Mouse (Mus musculus) cerebellum, adult 2 months (tissue): ENCODE results near the gene Foxd2. TPM values are rescaled to one million over a fixed set of nuclear protein-coding genes. Genes with fewer than 3 reads are reported as not detected.

ENCODE experiments used
- DNase-seq, 2 experiments: peaks; one replicate each; pipeline ENCODE4 v3.0.0; 2021
- H3K27ac ChIP-seq: fragments of 200-500 bp; 2 replicates; pipeline ENCODE4 v1.5.1; 2012; ENCODE audit warnings: low read length, control low read depth, inconsistent platforms; ENCODE audit not compliant: insufficient read depth
- H3K27me3 ChIP-seq: fragments of 200-500 bp; 2 replicates; pipeline ENCODE4 v1.6.1; 2012; ENCODE audit warnings: inconsistent platforms, mild to moderate bottlenecking, low read length, moderate library complexity; ENCODE audit not compliant: control insufficient read depth, insufficient read depth
- H3K4me1 ChIP-seq: fragments of 200-500 bp; 2 replicates; pipeline ENCODE4 v1.6.1; 2011; ENCODE audit warnings: low read length; ENCODE audit not compliant: control insufficient read depth, insufficient read depth
- H3K4me3 ChIP-seq: fragments of 200-500 bp; replicated peaks from 2 replicates; pipeline ENCODE3; 2011; ENCODE audit warnings: mild to moderate bottlenecking, low read depth, low read length, control low read depth; ENCODE audit not compliant: insufficient read depth
- CTCF ChIP-seq: fragments of 200-500 bp; IDR thresholded peaks from 2 replicates; pipeline ENCODE4 v1.5.1; 2011; ENCODE audit warnings: low read depth, mild to moderate bottlenecking, control low read depth, low read length, moderate library complexity, borderline replicate concordance; ENCODE audit not compliant: insufficient read depth
- POLR2A ChIP-seq: fragments of 200-500 bp; IDR thresholded peaks from 2 replicates; pipeline ENCODE4 v1.6.1; 2011; ENCODE audit warnings: low read length, control low read depth, borderline replicate concordance; ENCODE audit not compliant: insufficient read depth
- WGBS: fragments of 180-500 bp; shearing (Covaris S2); methylation state at CpG from one replicate; pipeline ENCODE4 v1.1.7; 2018; 5-methylcytosine and 5-hydroxymethylcytosine counted together
- polyA plus RNA-seq: library from polyadenylated mRNA; depleted of rRNA; stranded (reverse); fragments of >200 nt; gene quantifications from 2 replicates; pipeline ENCODE4 v1.2.3, GENCODE M21; 2012

Gene Foxd2
- polyA plus RNA-seq, 1 experiment = 0.10 TPM

GRCm38 (mm10) chr4:114901643-114902351 lies 6.9 kb downstream of the Foxd2 start:
- no peaks in the 10 kb centered on the region for H3K4me1 ChIP-seq
- 2% methylated on average over 42 of the region's 42 CpGs for WGBS
- H3K27ac ChIP-seq = no peak overlapping the region
- no peak for DNase-seq
- peaks cover 14% of the 10 kb centered on the region; the same call in 1 of the 2 replicates for H3K27me3 ChIP-seq
- no peak for TF ChIP-seq POLR2A
- TF ChIP-seq CTCF = no peak
- no peak overlapping the region for H3K4me3 ChIP-seq

GRCm38 (mm10) chr4:114900866-114901642 lies 7.6 kb downstream of the Foxd2 start:
- WGBS = 3% methylated on average over 33 of the region's 33 CpGs
- Histone ChIP-seq H3K4me3 (no peak overlapping the region), H3K4me1 (no peaks in the 10 kb centered on the region), H3K27me3 (peaks cover 13% of the 10 kb centered on the region; the same call in 1 of the 2 replicates), H3K27ac (no peak overlapping the region)
- no peak for TF ChIP-seq CTCF
- no peak for TF ChIP-seq POLR2A
- DNase-seq = no peak

- peaks cover 13% of the 10 kb centered on the region; the same call in 1 of the 2 replicates for H3K27me3 ChIP-seq
- H3K4me1 ChIP-seq = no peaks in the 10 kb centered on the region
- TF ChIP-seq POLR2A (no peak), CTCF (no peak)
- H3K27ac ChIP-seq = no peak overlapping the region
- H3K4me3 ChIP-seq = no peak overlapping the region
- WGBS = 4% methylated on average over 3 of the region's 3 CpGs
- DNase-seq = no peak
These were observed 8.8 kb downstream of the Foxd2 start for GRCm38 (mm10) chr4:114899885-114900284.

GRCm38 (mm10) chr4:114897853-114898252 lies 10.8 kb downstream of the Foxd2 start:
- H3K27ac ChIP-seq = no peak overlapping the region
- WGBS = 15% methylated on average over 4 of the region's 4 CpGs
- H3K4me1 ChIP-seq = no peaks in the 10 kb centered on the region
- TF ChIP-seq CTCF = no peak
- no peak for TF ChIP-seq POLR2A
- no peak for DNase-seq
- peaks cover 8% of the 10 kb centered on the region; the same call in 1 of the 2 replicates for H3K27me3 ChIP-seq
- H3K4me3 ChIP-seq = no peak overlapping the region

- whole genome bisulfite sequencing = 79% methylated on average over 1 of the region's 1 CpGs
- H3K27ac ChIP-seq = no peak overlapping the region
- DNase-seq = no peak
- H3K4me1 ChIP-seq = no peaks in the 10 kb centered on the region
- H3K27me3 ChIP-seq = no peaks in the 10 kb centered on the region; the same call in 1 of the 2 replicates
- H3K4me3 ChIP-seq = no peak overlapping the region
- TF ChIP-seq CTCF (no peak), POLR2A (no peak)
These were observed 26.4 kb downstream of the Foxd2 start for GRCm38 (mm10) chr4:114882232-114882631.

- H3K27ac ChIP-seq = no peak overlapping the region
- H3K4me3 ChIP-seq = no peak overlapping the region
- 10% methylated on average over 8 of the region's 8 CpGs for WGBS
- TF ChIP-seq POLR2A (no peak), CTCF (no peak)
- H3K27me3 ChIP-seq = no peaks in the 10 kb centered on the region
- H3K4me1 ChIP-seq = no peaks in the 10 kb centered on the region
- DNase-seq = no peak
These were observed 32.2 kb downstream of the Foxd2 start for GRCm38 (mm10) chr4:114876441-114876972.

- no peaks in the 10 kb centered on the region for H3K27me3 ChIP-seq
- no peaks in the 10 kb centered on the region for H3K4me1 ChIP-seq
- no peak overlapping the region for H3K27ac ChIP-seq
- no peak for DNase-seq
- no peak overlapping the region for H3K4me3 ChIP-seq
- WGBS = 29% methylated on average over 11 of the region's 11 CpGs
- TF ChIP-seq CTCF = no peak
These were observed 38.7 kb downstream of the Foxd2 start for GRCm38 (mm10) chr4:114869765-114870490.
